Mouse (Mus musculus): Measurements from ENCODE around the gene Nxnl2.

DNA sequence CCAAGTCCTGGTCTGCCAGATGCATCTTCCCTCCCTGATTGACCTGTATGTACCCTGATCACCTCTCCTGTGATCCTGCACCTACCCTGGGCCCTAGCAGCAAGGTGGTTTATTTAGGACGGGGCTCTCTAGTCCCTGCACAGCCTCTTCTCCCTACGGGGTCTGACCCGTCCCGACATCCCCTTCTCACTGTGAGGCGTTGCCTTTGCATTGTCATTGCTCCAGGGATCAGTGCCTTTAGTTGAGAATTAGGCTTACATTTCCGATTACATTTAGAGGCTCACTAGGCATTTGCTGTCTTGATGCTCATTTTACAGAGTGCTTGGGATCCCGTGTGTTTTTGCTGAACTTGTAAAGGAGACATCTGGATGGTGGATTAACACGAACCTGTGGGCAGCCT is 48.1 kb upstream of the Nxnl2 start:
- TF ChIP-seq POLR2A (IDR thresholded peaks at IDR 0.05; ENCODE audit: insufficient read length, low read depth) = no peak
- TF ChIP-seq USF1 (IDR thresholded peaks at IDR 0.05; ENCODE audit: low read depth) = no peak
- no peak for TF ChIP-seq MAX (IDR thresholded peaks at IDR 0.05; ENCODE audit: low read depth)
- no peak for TF ChIP-seq MYOG (IDR thresholded peaks at IDR 0.05; ENCODE audit: control insufficient read depth in 1 of 3, insufficient read depth in 1 of 3, insufficient read length in 2 of 3, low read depth in 2 of 3)
- no peak for TF ChIP-seq CEBPB (IDR thresholded peaks at IDR 0.05; ENCODE audit: insufficient read depth, poor library complexity, severe bottlenecking)
- TF ChIP-seq E2F4 (IDR thresholded peaks at IDR 0.05; ENCODE audit: insufficient read depth) = no peak
- TF ChIP-seq MYOD1 (IDR thresholded peaks at IDR 0.05; ENCODE audit: control insufficient read depth in 1 of 3, insufficient read length in 2 of 3, low read depth in 2 of 3) = no peak

Measured in myocyte (in vitro differentiated cells).